Mouse (Mus musculus) frontal cortex, postnatal 14 days (tissue): ENCODE data around the gene Tmem11.

Source experiments
- DNase-seq, 2 experiments: peaks; one replicate each; pipeline ENCODE4 v3.0.0; 2022; ENCODE audit warnings: low spot score in 2 of 2

The Tmem11 gene

GRCm38 (mm10) chr11:60878675-60879294, at the start of gene Tmem11:
TSS of gene Tmem11 (minus strand) at chr11:60879272.
- DNase-seq = peak; percentile 97

- DNase-seq = peak; percentile 78 to 87
Observed at GRCm38 (mm10) chr11:60927264-60927663, 48.2 kb upstream of the Tmem11 start.

- no peak for DNase-seq
Observed at GRCm38 (mm10) chr11:60924981-60925380, 45.9 kb upstream of the Tmem11 start.

GRCm38 (mm10) chr11:60924498-60924897, 45.4 kb upstream of the Tmem11 start:
- DNase-seq = no peak

GRCm38 (mm10) chr11:60922964-60923363, 43.9 kb upstream of the Tmem11 start:
- no peak for DNase-seq

GRCm38 (mm10) chr11:60922195-60922594, 43.1 kb upstream of the Tmem11 start:
- DNase-seq = no peak

- no peak for DNase-seq
Observed at GRCm38 (mm10) chr11:60920021-60920420, 40.9 kb upstream of the Tmem11 start.

- no peak for DNase-seq
Observed at GRCm38 (mm10) chr11:60915201-60915600, 36.1 kb upstream of the Tmem11 start.

GRCm38 (mm10) chr11:60914491-60914890, 35.4 kb upstream of the Tmem11 start, which contains the start of gene Natd1:
TSS of gene Natd1 (minus strand) at chr11:60914750.
- no peak for DNase-seq

- DNase-seq = peak; percentile 80 to 88
Observed at GRCm38 (mm10) chr11:60913301-60914196, 34.5 kb upstream of the Tmem11 start.

GRCm38 (mm10) chr11:60912525-60912973, 33.5 kb upstream of the Tmem11 start:
- DNase-seq = no peak

- no peak for DNase-seq
Observed at GRCm38 (mm10) chr11:60909626-60910025, 30.6 kb upstream of the Tmem11 start.

GRCm38 (mm10) chr11:60908073-60908472, 29.0 kb upstream of the Tmem11 start:
- DNase-seq = no peak

- DNase-seq = no peak
Observed at GRCm38 (mm10) chr11:60906449-60906848, 27.4 kb upstream of the Tmem11 start.

GRCm38 (mm10) chr11:60905407-60906120, 26.5 kb upstream of the Tmem11 start:
- DNase-seq = no peak

GRCm38 (mm10) chr11:60903661-60904061, 24.6 kb upstream of the Tmem11 start:
- DNase-seq = no peak

- no peak for DNase-seq
Observed at GRCm38 (mm10) chr11:60902486-60902885, 23.4 kb upstream of the Tmem11 start.

GRCm38 (mm10) chr11:60902001-60902400, 22.9 kb upstream of the Tmem11 start:
- DNase-seq = no peak

- no peak for DNase-seq
Observed at GRCm38 (mm10) chr11:60895915-60896314, 16.8 kb upstream of the Tmem11 start.

- no peak for DNase-seq
Observed at GRCm38 (mm10) chr11:60890744-60891143, 11.7 kb upstream of the Tmem11 start.

- DNase-seq = no peak
Observed at GRCm38 (mm10) chr11:60890286-60890685, 11.2 kb upstream of the Tmem11 start.

- no peak for DNase-seq
Observed at GRCm38 (mm10) chr11:60889861-60890260, 10.8 kb upstream of the Tmem11 start.
